Mouse (Mus musculus): ENCODE measurements around the gene Slc39a2. TPM values are rescaled to one million over a fixed set of nuclear protein-coding genes. Genes with fewer than 3 reads are reported as not detected.
A peak's percentile ranks its signal among the peaks of the same experiment; 100 is the strongest.
"Not testable (repeated sequence)": the region's sequence is repeated elsewhere in the genome, so short reads cannot be mapped to it uniquely, and the experiment has no call there.

Gene Slc39a2
- total RNA-seq, 2 experiments from 2014 or later = 4.8 to 6.6 TPM

DNA sequence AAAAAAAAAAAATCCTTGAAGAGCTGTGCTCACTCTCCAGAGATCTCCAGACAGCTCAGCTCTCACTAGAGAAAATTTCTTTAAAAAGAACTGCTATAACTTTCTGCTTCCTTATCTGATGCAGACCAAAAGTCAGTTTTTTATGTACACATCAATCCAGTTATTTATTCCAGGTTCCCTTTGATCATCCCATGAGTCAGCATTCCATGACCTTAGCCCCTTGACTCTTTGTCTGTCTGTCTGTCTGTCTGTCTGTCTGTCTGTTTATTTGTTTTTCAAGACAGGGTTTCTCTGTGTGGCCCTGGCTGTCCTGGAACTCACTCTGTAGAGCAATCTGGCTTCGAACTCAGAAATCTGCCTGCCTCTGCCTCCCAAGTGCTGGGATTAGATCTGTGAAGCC is 6.7 kb downstream of the Slc39a2 start:
- no peak for DNase-seq (ENCODE audit: extremely low spot score in 1 of 2, low spot score in 1 of 2)

- peak; percentile 70 to 94 for DNase-seq (ENCODE audit: extremely low spot score in 1 of 2, low spot score in 1 of 2)
Observed at GRCm38 (mm10) chr14:51902806-51903710, 10.4 kb downstream of the Slc39a2 start.

DNA sequence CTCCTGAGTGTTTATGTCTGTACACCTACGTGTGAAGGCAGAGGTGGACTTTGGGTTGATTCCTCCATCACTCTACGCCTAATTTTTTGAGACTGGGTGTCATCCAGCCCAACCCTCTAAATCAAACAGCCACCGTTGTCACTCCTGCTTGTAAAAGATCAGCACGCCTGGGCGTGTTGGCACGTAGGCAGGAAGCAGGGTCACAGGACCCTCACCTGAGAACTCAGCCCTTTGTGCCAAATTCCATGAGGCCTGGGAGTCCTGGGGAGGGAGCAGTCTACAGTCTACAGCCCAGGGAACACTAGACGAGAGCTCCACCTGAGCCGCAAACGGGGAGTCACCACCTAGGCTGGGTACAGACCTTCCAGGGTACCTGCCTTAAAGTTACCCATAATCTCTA is 11.1 kb downstream of the Slc39a2 start:
- no peak for DNase-seq (ENCODE audit: extremely low spot score in 1 of 2, low spot score in 1 of 2)

GRCm38 (mm10) chr14:51904706-51905105 is 12.0 kb downstream of the Slc39a2 start:
- no peak for DNase-seq (ENCODE audit: extremely low spot score in 1 of 2, low spot score in 1 of 2)

GRCm38 (mm10) chr14:51906102-51906501 is 13.4 kb downstream of the Slc39a2 start:
- no peak for DNase-seq (ENCODE audit: extremely low spot score in 1 of 2, low spot score in 1 of 2)

- no peak for DNase-seq (ENCODE audit: extremely low spot score in 1 of 2, low spot score in 1 of 2)
Observed at GRCm38 (mm10) chr14:51911301-51911700, 18.6 kb downstream of the Slc39a2 start.

DNA sequence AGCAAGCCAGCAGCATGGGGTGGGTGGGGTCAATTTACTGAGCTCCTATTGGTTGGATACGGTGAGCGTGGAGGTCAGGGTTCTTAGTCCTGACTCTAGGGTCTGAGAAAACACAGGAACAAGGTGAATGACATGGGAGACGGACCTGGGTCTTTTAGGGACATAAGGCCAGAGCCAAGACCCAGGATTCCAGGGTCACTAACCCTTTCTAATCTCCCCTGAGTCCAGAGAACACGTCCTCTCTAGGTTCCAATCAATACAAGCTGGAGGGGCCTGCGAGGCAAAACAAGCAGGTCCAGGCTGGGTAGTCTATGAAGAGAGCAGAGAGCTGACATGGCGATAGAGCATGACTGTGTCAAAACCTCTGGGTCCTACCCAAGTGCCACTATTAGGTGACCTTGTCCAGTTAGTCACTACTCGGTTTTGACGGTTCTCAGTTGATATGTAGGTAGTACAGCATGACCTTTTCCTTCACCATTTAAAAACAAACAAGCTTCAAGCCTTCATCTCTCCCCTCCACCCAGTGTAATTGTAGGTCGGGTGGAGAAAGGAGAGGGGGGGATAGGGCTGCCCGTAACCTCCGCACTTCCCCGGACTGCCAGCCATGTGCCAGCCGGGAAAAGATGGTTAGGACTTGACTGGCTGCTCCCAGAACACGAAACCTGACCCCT is 19.8 kb downstream of the Slc39a2 start:
- no peak for DNase-seq (ENCODE audit: extremely low spot score in 1 of 2, low spot score in 1 of 2)

- DNase-seq (ENCODE audit: extremely low spot score in 1 of 2, low spot score in 1 of 2) = peak; percentile 40 to 54
Observed at GRCm38 (mm10) chr14:51913062-51913959, 20.6 kb downstream of the Slc39a2 start.

DNA sequence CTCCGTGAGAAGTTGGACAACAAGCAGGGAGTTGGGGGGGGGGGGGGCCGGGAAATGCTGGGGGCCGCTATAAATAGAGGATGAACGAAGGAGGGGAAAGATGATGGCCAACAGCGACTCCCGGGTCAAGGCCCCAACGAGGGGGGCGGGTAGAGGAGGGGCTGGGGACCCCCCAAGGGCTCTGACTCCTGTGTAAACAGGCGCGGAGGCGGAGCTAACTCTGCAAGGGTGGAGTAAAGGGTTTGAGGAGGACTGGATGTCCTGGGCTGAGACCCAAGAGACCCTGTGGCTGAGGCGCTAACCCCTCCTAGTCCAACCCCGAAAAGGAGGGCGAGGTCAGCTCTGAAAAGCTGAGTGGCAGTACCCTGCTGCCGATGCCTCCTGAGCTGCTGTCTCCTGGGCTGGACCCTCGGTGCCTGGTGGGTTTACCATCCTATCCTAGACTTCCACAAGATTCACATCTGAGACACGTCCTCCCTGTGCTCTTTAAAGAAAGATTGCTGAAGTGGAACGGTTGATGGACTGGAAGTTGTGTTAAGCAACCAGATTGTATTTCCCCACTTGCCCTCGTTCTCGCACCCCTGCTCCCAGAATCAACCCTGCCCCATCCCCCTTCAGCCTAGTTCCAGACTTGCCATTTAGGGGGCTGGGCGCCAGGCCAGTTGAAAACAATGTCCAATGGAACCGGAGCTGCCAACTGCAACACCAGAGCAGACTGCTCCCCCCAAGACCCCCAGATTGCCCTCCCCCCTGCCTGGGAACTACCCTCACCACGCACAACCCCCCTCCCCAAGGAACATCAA is 21.5 kb downstream of the Slc39a2 start, which contains the start of gene Ndrg2:
Ndrg2 (minus strand) TSS at position 199 of the 803 bp plus-strand sequence.
- peak in 1 of 2 experiments; percentile 63 for DNase-seq (ENCODE audit: extremely low spot score in 1 of 2, low spot score in 1 of 2)

GRCm38 (mm10) chr14:51915030-51915429 is 22.3 kb downstream of the Slc39a2 start:
- DNase-seq (ENCODE audit: extremely low spot score in 1 of 2, low spot score in 1 of 2) = no peak

GRCm38 (mm10) chr14:51916539-51916938 is 23.9 kb downstream of the Slc39a2 start:
- DNase-seq (ENCODE audit: extremely low spot score in 1 of 2, low spot score in 1 of 2) = no peak

DNA sequence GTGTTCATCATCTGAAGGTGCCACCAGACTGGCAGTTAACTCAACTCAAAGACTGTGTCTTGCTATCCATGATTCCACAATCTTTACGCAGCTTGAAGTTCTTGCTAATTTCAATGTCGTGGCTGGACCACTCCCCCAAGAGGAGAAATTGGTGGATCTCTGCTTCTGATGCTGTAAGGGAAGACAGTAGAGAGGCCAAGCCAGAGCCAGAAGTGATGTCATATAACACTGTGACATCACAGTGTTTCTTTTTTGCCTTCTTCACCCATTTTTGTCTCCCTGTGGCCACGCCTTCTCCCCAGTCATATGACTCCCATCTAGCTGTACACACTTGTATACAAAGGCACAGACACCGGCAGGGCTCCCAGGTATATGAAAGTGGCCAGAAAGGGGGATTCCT is 25.4 kb downstream of the Slc39a2 start, which contains the start of gene Tppp2:
Tppp2 (plus strand) TSS at position 301 of the 400 bp plus-strand sequence.
- no peak for DNase-seq (ENCODE audit: extremely low spot score in 1 of 2, low spot score in 1 of 2)

- DNase-seq (ENCODE audit: extremely low spot score in 1 of 2, low spot score in 1 of 2) = no peak
Observed at GRCm38 (mm10) chr14:51918966-51919365, 26.3 kb downstream of the Slc39a2 start.

GRCm38 (mm10) chr14:51921759-51922570 is 29.3 kb downstream of the Slc39a2 start:
- peak in 1 of 2 experiments; percentile 29 for DNase-seq (ENCODE audit: extremely low spot score in 1 of 2, low spot score in 1 of 2)

DNA sequence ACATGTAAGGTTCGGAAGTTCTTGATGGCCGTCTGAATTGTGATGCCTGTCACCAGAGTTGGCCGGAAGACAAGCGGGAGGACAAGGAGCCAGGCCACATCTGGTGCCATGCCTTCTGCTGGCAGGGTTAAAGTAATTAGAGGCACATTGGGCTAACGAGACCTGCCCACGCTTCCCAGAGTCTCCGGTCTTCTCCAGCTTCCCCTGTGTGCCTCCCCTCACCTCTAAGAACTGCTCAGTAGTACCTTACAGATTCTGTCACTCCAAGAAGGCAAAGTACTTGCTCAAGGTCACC is 29.8 kb downstream of the Slc39a2 start, which contains the start of gene Rnase13:
Rnase13 (minus strand) TSS at position 203 of the 295 bp plus-strand sequence.
- no peak for DNase-seq (ENCODE audit: extremely low spot score in 1 of 2, low spot score in 1 of 2)

GRCm38 (mm10) chr14:51922910-51923309 is 30.2 kb downstream of the Slc39a2 start:
- DNase-seq (ENCODE audit: extremely low spot score in 1 of 2, low spot score in 1 of 2) = no peak

- DNase-seq (ENCODE audit: extremely low spot score in 1 of 2, low spot score in 1 of 2) = no peak
Observed at GRCm38 (mm10) chr14:51923492-51923891, 30.8 kb downstream of the Slc39a2 start.

- not testable (repeated sequence) for DNase-seq (ENCODE audit: extremely low spot score in 1 of 2, low spot score in 1 of 2)
Observed at GRCm38 (mm10) chr14:51926930-51927329, 34.2 kb downstream of the Slc39a2 start.
